Mouse (Mus musculus): ENCODE data around the gene Tcf20. TPM values are rescaled to one million over a fixed set of nuclear protein-coding genes. Genes with fewer than 3 reads are reported as not detected.
A peak's percentile ranks its signal among the peaks of the same experiment; 100 is the strongest.

Gene Tcf20
- polyA plus RNA-seq, 1 experiment: 38.4 TPM

GRCm38 (mm10) chr15:83025041-83025760, 37.5 kb upstream of the Tcf20 start:
- no peak overlapping the region for H3K4me3 ChIP-seq (ENCODE audit: insufficient read depth, low read length)
- TF ChIP-seq POLR2A (IDR thresholded peaks at IDR 0.05; ENCODE audit: extremely low read depth, insufficient read depth, low read length): no peak
- TF ChIP-seq CTCF (IDR thresholded peaks at IDR 0.05; ENCODE audit: extremely low read depth, insufficient read depth, low read length): no peak
- H3K27ac ChIP-seq (ENCODE audit: insufficient read depth, low read length): no peak overlapping the region
- no peaks in the 10 kb centered on the region for H3K4me1 ChIP-seq (ENCODE audit: control insufficient read depth, insufficient read depth, low read length)

GRCm38 (mm10) chr15:83022947-83023346, 35.3 kb upstream of the Tcf20 start:
- Histone ChIP-seq H3K4me1 (ENCODE audit: control insufficient read depth, insufficient read depth, low read length) (no peaks in the 10 kb centered on the region), H3K27ac (ENCODE audit: insufficient read depth, low read length) (no peak overlapping the region), H3K4me3 (ENCODE audit: insufficient read depth, low read length) (no peak overlapping the region)
- TF ChIP-seq CTCF (IDR thresholded peaks at IDR 0.05; ENCODE audit: extremely low read depth, insufficient read depth, low read length): no peak
- no peak for TF ChIP-seq POLR2A (IDR thresholded peaks at IDR 0.05; ENCODE audit: extremely low read depth, insufficient read depth, low read length)

- Histone ChIP-seq H3K4me3 (ENCODE audit: insufficient read depth, low read length) (no peak overlapping the region), H3K27ac (ENCODE audit: insufficient read depth, low read length) (no peak overlapping the region), H3K4me1 (ENCODE audit: control insufficient read depth, insufficient read depth, low read length) (peaks cover 6% of the 10 kb centered on the region; the same call in 1 of the 2 replicates)
- TF ChIP-seq POLR2A (IDR thresholded peaks at IDR 0.05; ENCODE audit: extremely low read depth, insufficient read depth, low read length) (no peak), CTCF (IDR thresholded peaks at IDR 0.05; ENCODE audit: extremely low read depth, insufficient read depth, low read length) (no peak)
These were observed 23.5 kb upstream of the Tcf20 start for GRCm38 (mm10) chr15:83010990-83011664.

GRCm38 (mm10) chr15:83010423-83010822, 22.8 kb upstream of the Tcf20 start:
- no peak for TF ChIP-seq POLR2A (IDR thresholded peaks at IDR 0.05; ENCODE audit: extremely low read depth, insufficient read depth, low read length)
- Histone ChIP-seq H3K4me3 (ENCODE audit: insufficient read depth, low read length) (no peak overlapping the region), H3K4me1 (ENCODE audit: control insufficient read depth, insufficient read depth, low read length) (peaks cover 6% of the 10 kb centered on the region; the same call in 1 of the 2 replicates), H3K27ac (ENCODE audit: insufficient read depth, low read length) (no peak overlapping the region)

- TF ChIP-seq CTCF (IDR thresholded peaks at IDR 0.05; ENCODE audit: extremely low read depth, insufficient read depth, low read length): no peak
- TF ChIP-seq POLR2A (IDR thresholded peaks at IDR 0.05; ENCODE audit: extremely low read depth, insufficient read depth, low read length): no peak
- no peak overlapping the region for H3K4me3 ChIP-seq (ENCODE audit: insufficient read depth, low read length)
- H3K4me1 ChIP-seq (ENCODE audit: control insufficient read depth, insufficient read depth, low read length): peaks cover 6% of the 10 kb centered on the region; the same call in 1 of the 2 replicates
- no peak overlapping the region for H3K27ac ChIP-seq (ENCODE audit: insufficient read depth, low read length)
These were observed 21.9 kb upstream of the Tcf20 start for GRCm38 (mm10) chr15:83009532-83009931.

- TF ChIP-seq CTCF (IDR thresholded peaks at IDR 0.05; ENCODE audit: extremely low read depth, insufficient read depth, low read length) (no peak), POLR2A (IDR thresholded peaks at IDR 0.05; ENCODE audit: extremely low read depth, insufficient read depth, low read length) (no peak)
- Histone ChIP-seq H3K4me3 (ENCODE audit: insufficient read depth, low read length) (no peak overlapping the region), H3K27ac (ENCODE audit: insufficient read depth, low read length) (no peak overlapping the region), H3K4me1 (ENCODE audit: control insufficient read depth, insufficient read depth, low read length) (peaks cover 6% of the 10 kb centered on the region; the same call in 1 of the 2 replicates)
These were observed 21.2 kb upstream of the Tcf20 start for GRCm38 (mm10) chr15:83008761-83009423.

- Histone ChIP-seq H3K4me3 (ENCODE audit: insufficient read depth, low read length) (no peak overlapping the region), H3K4me1 (ENCODE audit: control insufficient read depth, insufficient read depth, low read length) (peaks cover 12% of the 10 kb centered on the region), H3K27ac (ENCODE audit: insufficient read depth, low read length) (no peak overlapping the region)
- no peak for TF ChIP-seq CTCF (IDR thresholded peaks at IDR 0.05; ENCODE audit: extremely low read depth, insufficient read depth, low read length)
- no peak for TF ChIP-seq POLR2A (IDR thresholded peaks at IDR 0.05; ENCODE audit: extremely low read depth, insufficient read depth, low read length)
These were observed 19.8 kb upstream of the Tcf20 start for GRCm38 (mm10) chr15:83007346-83007920.

- H3K27ac ChIP-seq (ENCODE audit: insufficient read depth, low read length): 0 out of 2 replicates have a peak overlapping the region, but pooled peaks have one; percentile 5
- no peak overlapping the region for H3K4me3 ChIP-seq (ENCODE audit: insufficient read depth, low read length)
- H3K4me1 ChIP-seq (ENCODE audit: control insufficient read depth, insufficient read depth, low read length): peaks cover 7% of the 10 kb centered on the region
- TF ChIP-seq CTCF (IDR thresholded peaks at IDR 0.05; ENCODE audit: extremely low read depth, insufficient read depth, low read length) (no peak), POLR2A (IDR thresholded peaks at IDR 0.05; ENCODE audit: extremely low read depth, insufficient read depth, low read length) (no peak)
These were observed 15.2 kb upstream of the Tcf20 start for GRCm38 (mm10) chr15:83002665-83003548.
